Mouse (Mus musculus) CH12.LX (cell line): ENCODE measurements around the gene Jaml. TPM values are rescaled to one million over a fixed set of nuclear protein-coding genes. Genes with fewer than 3 reads are reported as not detected.
A peak's percentile ranks its signal among the peaks of the same experiment; 100 is the strongest.

Experiments used
- DNase-seq: peaks from one replicate; pipeline ENCODE4 v3.0.0-alpha.2; 2013; ENCODE audit errors: extremely low read depth
- H3K27ac ChIP-seq: 2 replicates; pipeline ENCODE4 v1.5.1; 2012; ENCODE audit warnings: low read depth, mild to moderate bottlenecking, control low read depth, moderate library complexity; ENCODE audit not compliant: insufficient read depth
- H3K27me3 ChIP-seq: replicated peaks from 2 replicates; pipeline ENCODE3; 2012; ENCODE audit warnings: inconsistent platforms
- H3K36me3 ChIP-seq, 2 experiments: replicated peaks in 1 of 2; 2 replicates each; pipeline versions ENCODE3 to v1.6.1; 2012; ENCODE audit warnings: inconsistent platforms in 1 of 2, low read length in 1 of 2, mild to moderate bottlenecking in 1 of 2, mixed read lengths in 1 of 2, moderate library complexity in 1 of 2; ENCODE audit not compliant: control insufficient read depth in 1 of 2, insufficient read depth in 1 of 2
- H3K4me1 ChIP-seq, 2 experiments: 2 replicates each; pipeline ENCODE4 v1.6.1; 2012; ENCODE audit warnings: inconsistent platforms in 1 of 2, moderate library complexity in 1 of 2; ENCODE audit not compliant: insufficient read depth in 2 of 2, control insufficient read depth in 1 of 2
- H3K4me2 ChIP-seq: 2 replicates; pipeline ENCODE4 v1.6.1; 2012; ENCODE audit warnings: low read depth, mild to moderate bottlenecking, control low read depth; ENCODE audit not compliant: poor library complexity, insufficient read depth, severe bottlenecking
- H3K4me3 ChIP-seq, 3 experiments: fragments of 150-350 bp in 1 of 3; sonication (generic) in 1 of 3; replicated peaks in 1 of 3; 2 replicates each; pipeline versions ENCODE3 to v1.5.1; 2011 to 2012; ENCODE audit warnings: low read depth in 2 of 3, low read length in 2 of 3, mild to moderate bottlenecking in 2 of 3, moderate library complexity in 2 of 3, control low read depth in 1 of 3, improper control_type of control experiment in 1 of 3, inconsistent platforms in 1 of 3, mixed read lengths in 1 of 3; ENCODE audit not compliant: poor library complexity in 1 of 3
- H3K79me2 ChIP-seq: replicated peaks from 2 replicates; pipeline ENCODE4 v1.6.1; 2012; ENCODE audit warnings: mild to moderate bottlenecking, moderate library complexity; ENCODE audit not compliant: control insufficient read depth, poor library complexity, insufficient read depth, severe bottlenecking; ENCODE audit errors: extremely low read depth
- H3K9ac ChIP-seq: 2 replicates; pipeline ENCODE4 v1.6.1; 2012; ENCODE audit warnings: low read depth, mild to moderate bottlenecking, control low read depth, moderate library complexity; ENCODE audit not compliant: insufficient read depth
- H3K9me3 ChIP-seq: replicated peaks from 2 replicates; pipeline ENCODE3; 2012; ENCODE audit warnings: low read length, inconsistent platforms, mixed read lengths
- BHLHE40 ChIP-seq: IDR thresholded peaks from 2 replicates; pipeline ENCODE4 v1.6.1; 2011; ENCODE audit warnings: mild to moderate bottlenecking, low read depth, low read length, improper control_type of control experiment
- E2F4 ChIP-seq: IDR thresholded peaks from 2 replicates; pipeline ENCODE4 v1.6.1; 2011; ENCODE audit warnings: low read depth, low read length, improper control_type of control experiment; ENCODE audit not compliant: insufficient replicate concordance
- ELF1 ChIP-seq: IDR thresholded peaks from 2 replicates; pipeline ENCODE4 v1.6.1; 2014; ENCODE audit warnings: low read depth, mild to moderate bottlenecking, inconsistent platforms, low read length, improper control_type of control experiment
- EP300 ChIP-seq: IDR thresholded peaks from 2 replicates; pipeline ENCODE4 v1.6.1; 2011; ENCODE audit warnings: low read length, improper control_type of control experiment
- IRF4 ChIP-seq: IDR thresholded peaks from 2 replicates; pipeline ENCODE4 v1.6.1; 2014; ENCODE audit warnings: low read depth, mild to moderate bottlenecking, inconsistent platforms, low read length, improper control_type of control experiment
- MAFK ChIP-seq: IDR thresholded peaks from 2 replicates; pipeline ENCODE4 v1.6.1; 2011; ENCODE audit warnings: low read length, improper control_type of control experiment; ENCODE audit not compliant: insufficient replicate concordance
- MAZ ChIP-seq: IDR thresholded peaks from 2 replicates; pipeline ENCODE4 v1.6.1; 2012; ENCODE audit warnings: low read depth, mild to moderate bottlenecking, inconsistent platforms, low read length, improper control_type of control experiment, moderate library complexity
- MEF2A ChIP-seq: IDR thresholded peaks from 2 replicates; pipeline ENCODE4 v1.6.1; 2014; ENCODE audit warnings: low read depth, mild to moderate bottlenecking, inconsistent platforms, low read length, improper control_type of control experiment, borderline replicate concordance
- RCOR1 ChIP-seq: conservative IDR thresholded peaks from 2 replicates; pipeline ENCODE4 v1.6.1; 2012; ENCODE audit warnings: low read depth, mild to moderate bottlenecking, inconsistent platforms, low read length, improper control_type of control experiment
- SIN3A ChIP-seq: IDR thresholded peaks from 2 replicates; pipeline ENCODE4 v1.6.1; 2012; ENCODE audit warnings: low read length, improper control_type of control experiment, inconsistent platforms
- TBP ChIP-seq: conservative IDR thresholded peaks from 2 replicates; pipeline ENCODE4 v1.6.1; 2011; ENCODE audit warnings: low read depth, low read length, improper control_type of control experiment
- TCF12 ChIP-seq: IDR thresholded peaks from 2 replicates; pipeline ENCODE4 v1.6.1; 2014; ENCODE audit warnings: low read depth, mild to moderate bottlenecking, inconsistent platforms, low read length, improper control_type of control experiment
- UBTF ChIP-seq: IDR thresholded peaks from 2 replicates; pipeline ENCODE4 v1.6.1; 2012; ENCODE audit warnings: low read depth, mild to moderate bottlenecking, inconsistent platforms, low read length, improper control_type of control experiment, moderate library complexity
- USF1 ChIP-seq: IDR thresholded peaks from 2 replicates; pipeline ENCODE4 v1.6.1; 2014; ENCODE audit warnings: low read depth, mild to moderate bottlenecking, inconsistent platforms, low read length, improper control_type of control experiment
- USF2 ChIP-seq: conservative IDR thresholded peaks from 2 replicates; pipeline ENCODE4 v1.6.1; 2011; ENCODE audit warnings: low read depth, low read length, improper control_type of control experiment
- ZC3H11A ChIP-seq: IDR thresholded peaks from 2 replicates; pipeline ENCODE4 v1.6.1; 2012; ENCODE audit warnings: low read depth, mild to moderate bottlenecking, inconsistent platforms, low read length, improper control_type of control experiment
- ZMIZ1 ChIP-seq: IDR thresholded peaks from 2 replicates; pipeline ENCODE4 v1.6.1; 2012; ENCODE audit warnings: low read depth, mild to moderate bottlenecking, inconsistent platforms, low read length, improper control_type of control experiment
- dilution Hi-C: fragments of 300-500 bp; cut with MboI; formaldehyde crosslinking; loops from 2 replicates; pipeline ENCODE4 v1.14.3; 2020; ENCODE audit warnings: low sequenced_read_pairs; ENCODE audit not compliant: extremely low pct_unique_long_range_greater_than_20kb, extremely low pct_ligation_motif_present
- in situ Hi-C: fragments of 300-500 bp; cut with MboI; formaldehyde crosslinking; loops from 3 replicates; pipeline ENCODE4 v1.14.3; 2019; ENCODE audit warnings: low sequenced_read_pairs, low pct_ligation_motif_present, low pct_unique_long_range_greater_than_20kb, mixed read lengths
- polyA plus RNA-seq: library from polyadenylated mRNA; unstranded; fragments of >175 nt; gene quantifications from 2 replicates; pipeline ENCODE4 v1.2.1, GENCODE M21; 2012; ENCODE audit warnings: low read depth; ENCODE audit not compliant: insufficient read length
- total RNA-seq, 2 experiments: library from RNA; depleted of rRNA; stranded (reverse); fragments of 300-350 nt in 1 of 2; fragments of >200 nt in 1 of 2; gene quantifications; 2 replicates each; pipeline ENCODE4 v1.2.3; 2012 to 2014

The Jaml gene
- total and polyA plus RNA-seq, 3 experiments = 0.51 to 1.1 (median 0.87) TPM

DNA sequence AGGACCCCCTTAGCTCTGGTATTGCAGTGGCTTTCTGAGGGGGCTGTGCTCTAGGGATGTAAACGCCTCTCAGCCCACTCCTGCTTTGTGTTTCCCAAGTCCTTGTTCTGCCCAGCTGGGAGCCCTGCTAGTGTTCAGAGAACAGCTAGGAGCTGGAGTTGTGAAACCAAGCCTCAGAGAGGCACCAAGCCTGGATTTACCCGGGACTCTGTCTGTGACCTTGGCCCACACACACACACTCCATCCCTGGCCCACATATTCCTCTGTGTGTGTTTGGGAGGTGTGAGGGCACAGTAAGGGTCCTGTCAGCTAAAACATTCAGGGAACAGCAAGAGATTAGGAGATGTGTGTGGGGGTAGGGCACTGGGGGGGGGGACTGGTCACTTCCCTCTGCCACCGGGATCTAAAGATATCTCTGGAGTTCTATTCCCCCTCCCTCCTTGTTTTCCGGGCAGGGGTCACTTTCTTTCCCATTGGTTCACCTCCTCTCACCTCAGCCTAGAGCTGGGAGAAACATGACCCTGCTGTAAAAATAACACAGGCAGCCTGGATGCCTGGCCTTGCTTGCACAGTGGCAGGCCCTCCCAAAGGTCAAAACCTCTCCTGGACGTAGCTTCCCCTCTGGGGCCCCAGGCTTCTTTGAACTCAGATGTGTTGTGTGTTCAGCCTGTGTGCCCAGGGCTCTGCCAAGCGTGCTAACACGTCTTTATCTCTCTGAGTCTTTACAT is 57.6 kb downstream of the Jaml start:
- Histone ChIP-seq H3K9ac (no peak overlapping the region), H3K79me2 (no peaks in the 10 kb centered on the region), H3K36me3 (no peaks in the 10 kb centered on the region), H3K9me3 (no peaks in the 10 kb centered on the region), H3K4me2 (no peak overlapping the region), H3K27ac (no peak overlapping the region), H3K4me1 (peaks cover 0 to 11% of the 10 kb centered on the region in 2 experiments; a peak in 2 of 4 replicates), H3K4me3 (no peak overlapping the region), H3K27me3 (peaks cover 97% of the 10 kb centered on the region)
- dilution Hi-C loops (no loop called here), in situ Hi-C loops (no loop called here)
- no peak for TF ChIP-seq ELF1
- no peak for TF ChIP-seq IRF4
- TF ChIP-seq MEF2A = no peak
- no peak for TF ChIP-seq ZC3H11A
- no peak for TF ChIP-seq USF1
- no peak for TF ChIP-seq ZMIZ1
- no peak for TF ChIP-seq USF2
- no peak for TF ChIP-seq EP300
- TF ChIP-seq MAFK = no peak
- no peak for TF ChIP-seq SIN3A
- no peak for TF ChIP-seq RCOR1
- TF ChIP-seq BHLHE40 = no peak
- TF ChIP-seq E2F4 = no peak
- no peak for TF ChIP-seq UBTF
- TF ChIP-seq TCF12 = no peak
- TF ChIP-seq TBP = no peak
- no peak for DNase-seq

DNA sequence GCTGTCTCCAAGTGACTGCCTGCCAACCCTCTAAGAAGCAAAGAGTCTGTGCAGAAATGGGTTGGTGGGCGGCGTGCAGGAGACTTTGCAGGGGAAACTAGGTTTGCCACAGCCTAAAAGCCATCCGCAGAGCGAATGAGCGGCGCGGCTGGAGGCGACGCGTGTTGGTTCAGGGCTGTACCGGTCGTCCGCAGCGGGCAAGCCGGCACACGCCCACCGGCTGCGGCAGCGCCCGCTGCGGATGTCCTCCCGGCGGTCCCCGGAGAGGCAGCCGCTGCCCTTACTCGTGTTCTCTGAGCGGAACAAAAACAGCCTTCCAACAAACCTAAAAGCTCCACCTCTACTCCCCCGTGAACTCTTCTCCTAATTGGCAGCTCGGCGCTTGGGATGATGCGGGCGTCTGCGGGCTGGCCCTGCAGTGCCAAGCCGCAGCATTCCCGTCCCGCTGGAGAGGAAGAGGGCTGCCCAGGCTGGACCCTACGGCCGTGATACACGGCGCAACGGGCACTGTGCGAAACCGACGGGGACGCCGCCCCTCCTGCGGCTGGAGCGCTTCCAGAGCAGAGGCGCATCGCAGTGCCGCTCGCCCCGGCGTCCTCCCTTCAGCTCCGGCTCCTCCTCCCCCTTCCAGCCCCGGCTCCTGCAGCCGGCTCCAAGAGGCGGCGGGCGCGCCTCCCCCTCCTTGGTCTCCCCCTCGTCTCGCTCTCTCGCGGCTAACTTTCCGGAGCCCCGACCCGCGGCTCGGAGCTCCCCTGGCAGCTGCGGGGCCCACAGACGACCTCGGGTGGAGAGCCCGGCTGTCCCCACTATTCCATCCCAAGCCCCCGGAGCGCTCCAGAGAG is 59.4 kb downstream of the Jaml start, which contains the start of gene Scn4b:
Gene Scn4b, plus strand, starts transcription at position 205 of the 842 bp plus-strand sequence.
- Histone ChIP-seq H3K4me3 (peak within 1 kb of the TSS in 2 of 3 experiments; percentile 12 to 59), H3K27ac (no peak within 1 kb of the TSS), H3K4me2 (peak within 1 kb of the TSS; percentile 87), H3K27me3 (peaks cover 96% of the 10 kb centered on the region), H3K9me3 (no peaks in the 10 kb centered on the region), H3K79me2 (no peaks in the 10 kb centered on the region), H3K9ac (0 out of 2 replicates have a peak within 1 kb of the TSS, but pooled peaks have one; percentile 9), H3K36me3 (no peaks in the 10 kb centered on the region), H3K4me1 (peaks cover 0 to 11% of the 10 kb centered on the region in 2 experiments; a peak in 2 of 4 replicates)
- DNase-seq = peak; percentile 11
- dilution Hi-C loops (no loop called here), in situ Hi-C loops (no loop called here)
- TF ChIP-seq E2F4 (no peak), IRF4 (no peak), SIN3A (no peak), MAZ (no peak), TBP (no peak), UBTF (peak; percentile 91)
